Mouse (Mus musculus) megakaryocyte progenitor cell, adult 5-6 weeks (primary cell): ENCODE data around the gene Sidt2. TPM values are rescaled to one million over a fixed set of nuclear protein-coding genes. Genes with fewer than 3 reads are reported as not detected.

Experiments used
- ATAC-seq: replicated peaks from 2 replicates; pipeline ENCODE4 v1.8.0; 2016; ENCODE audit warnings: mild to moderate bottlenecking, moderate TSS enrichment, inconsistent platforms; ENCODE audit not compliant: poor library complexity
- total RNA-seq, 2 experiments: library from RNA; stranded (forward) in 1 of 2; stranded (reverse) in 1 of 2; fragments of 157-497, 149-512 nt in 1 of 2; fragments of 200-1000 nt in 1 of 2; gene quantifications; 2 replicates each; pipeline versions ENCODE4 v1.2.3 to v1.2.4; 2015 to 2017

Gene Sidt2
- total RNA-seq, 2 experiments from 2014 or later, result 21.9 to 32.7 TPM

DNA sequence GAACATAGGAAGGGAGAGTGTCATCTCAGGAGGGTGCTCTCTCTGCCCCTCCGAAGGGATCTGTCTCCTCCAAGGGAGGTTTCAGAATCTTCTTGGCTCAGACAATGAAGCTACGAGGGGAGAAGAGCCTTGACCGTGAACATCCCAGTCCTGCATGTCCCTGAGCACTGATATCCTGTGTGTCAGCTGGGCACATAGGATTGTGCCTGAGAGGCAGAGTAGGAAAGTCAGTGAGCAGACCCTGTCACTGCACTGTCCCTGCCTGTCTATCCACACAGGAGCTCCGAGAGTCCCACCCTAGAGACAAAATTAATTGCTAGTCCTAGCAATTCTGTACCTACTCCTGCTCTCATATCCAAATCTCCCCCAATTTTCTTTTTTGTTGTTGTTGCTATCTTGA lies 3.0 kb downstream of the Sidt2 start:
- ATAC-seq, result no peak

DNA sequence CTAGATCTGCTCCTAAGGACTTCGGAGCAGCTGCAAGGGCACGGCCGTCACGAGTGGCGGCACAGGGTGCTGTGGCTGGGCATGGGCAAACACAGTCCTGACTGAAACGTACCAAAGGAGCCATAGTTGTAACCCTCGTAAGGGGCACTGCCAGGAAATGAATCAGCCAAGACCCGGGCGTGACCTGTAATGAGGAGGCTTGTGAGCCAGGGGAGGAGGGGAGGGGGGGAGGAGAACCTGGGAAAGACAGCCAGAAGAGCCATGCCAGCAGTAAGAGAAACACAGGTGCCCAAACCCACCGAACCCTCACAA lies 8.2 kb downstream of the Sidt2 start:
- ATAC-seq, result no peak

DNA sequence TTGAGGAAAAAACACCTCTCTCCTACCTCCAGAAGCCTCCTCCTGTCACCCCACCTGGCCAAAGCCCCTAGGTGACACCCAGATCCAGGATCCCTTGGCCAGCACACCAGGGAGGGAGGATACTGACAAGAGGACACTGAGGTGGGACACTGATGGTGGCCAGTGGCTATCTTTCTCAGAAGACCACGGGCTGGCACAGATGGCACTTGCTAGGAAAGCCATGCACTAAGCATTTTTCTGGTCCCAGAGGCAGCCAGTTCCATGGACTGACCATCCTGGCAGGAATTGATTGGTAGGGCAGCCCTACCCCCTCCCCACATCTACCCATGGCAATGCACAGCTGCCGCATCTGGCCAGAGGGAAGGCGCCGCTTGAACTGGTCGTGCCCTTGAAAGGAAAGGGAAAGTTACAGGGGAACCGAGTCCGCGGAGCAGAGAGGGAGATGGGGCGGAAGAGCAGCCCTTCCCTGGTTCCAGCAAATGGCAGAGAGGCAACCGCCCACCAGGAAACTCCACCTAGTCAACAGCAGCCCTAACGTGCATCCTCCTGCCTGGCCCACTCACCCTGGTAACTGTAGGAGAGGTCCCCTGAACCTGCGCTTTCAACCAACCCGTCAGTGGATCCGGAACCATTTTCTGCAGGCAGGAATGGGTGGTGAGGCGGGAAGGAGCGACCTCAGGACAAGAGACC lies 8.7 kb downstream of the Sidt2 start:
- ATAC-seq, result no peak

DNA sequence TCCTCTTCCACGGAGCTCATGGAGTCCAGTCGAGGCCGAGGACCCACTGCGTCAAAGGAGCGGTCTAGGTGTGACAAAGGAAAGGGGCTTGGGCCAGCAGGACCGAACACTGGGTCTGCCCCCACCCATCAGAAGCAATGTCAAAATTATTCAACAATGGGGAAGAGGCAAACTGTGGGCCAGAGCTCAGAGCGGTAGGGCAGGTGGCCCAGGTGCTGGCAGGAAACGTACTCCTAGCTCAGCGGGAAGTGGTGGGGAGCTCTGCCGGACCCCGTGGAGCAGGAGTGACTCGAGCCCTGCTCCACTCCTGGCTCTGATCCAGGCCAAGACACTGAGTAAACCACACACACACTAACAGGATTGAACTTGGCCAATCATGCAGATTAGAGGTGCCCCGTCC lies 9.3 kb downstream of the Sidt2 start:
- 0 out of 2 replicates have a peak, but pooled peaks have one; percentile 9 for ATAC-seq

DNA sequence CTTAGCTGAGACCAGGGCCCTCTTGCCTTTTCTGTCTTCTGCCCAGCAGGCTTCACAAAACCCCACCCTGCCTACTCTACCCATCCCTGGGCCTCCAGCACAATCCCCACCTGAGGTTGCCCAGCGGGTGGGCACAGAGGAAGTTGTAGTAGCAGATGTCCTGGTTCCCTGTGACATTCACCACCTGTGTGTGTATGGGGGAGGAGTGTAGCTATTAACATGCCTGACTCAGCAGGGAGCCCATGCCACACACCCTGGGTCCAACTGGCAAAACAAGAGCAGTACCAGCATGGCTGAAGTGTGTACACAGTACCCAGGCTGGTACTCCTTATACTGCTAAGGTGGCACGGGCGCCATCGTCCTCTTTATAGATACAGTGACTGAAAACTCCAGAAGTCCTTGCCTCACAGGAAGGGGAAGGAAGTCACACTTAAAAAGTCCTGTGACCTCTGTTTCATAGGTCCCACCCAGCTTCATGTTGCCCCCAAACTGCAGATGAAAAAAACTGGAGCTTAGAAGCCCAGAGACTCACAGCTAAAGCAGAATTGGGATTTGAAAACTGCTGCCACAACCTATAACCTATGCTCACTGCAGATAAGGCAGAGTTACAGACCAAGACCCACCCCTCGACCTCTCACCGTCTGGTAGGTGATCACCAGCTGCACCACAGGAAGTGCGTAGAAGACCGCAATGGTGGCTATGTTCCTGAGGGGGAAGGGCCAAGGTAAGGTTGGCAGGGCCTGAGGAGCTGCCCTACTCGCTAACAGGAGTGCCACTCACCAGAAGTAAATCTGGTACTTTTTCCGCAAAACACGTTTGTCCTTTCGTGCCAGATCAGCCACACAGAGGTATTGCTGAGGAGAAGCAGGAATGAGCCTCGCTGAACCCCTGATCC lies 10.3 kb downstream of the Sidt2 start:
- peak; percentile 80 for ATAC-seq

DNA sequence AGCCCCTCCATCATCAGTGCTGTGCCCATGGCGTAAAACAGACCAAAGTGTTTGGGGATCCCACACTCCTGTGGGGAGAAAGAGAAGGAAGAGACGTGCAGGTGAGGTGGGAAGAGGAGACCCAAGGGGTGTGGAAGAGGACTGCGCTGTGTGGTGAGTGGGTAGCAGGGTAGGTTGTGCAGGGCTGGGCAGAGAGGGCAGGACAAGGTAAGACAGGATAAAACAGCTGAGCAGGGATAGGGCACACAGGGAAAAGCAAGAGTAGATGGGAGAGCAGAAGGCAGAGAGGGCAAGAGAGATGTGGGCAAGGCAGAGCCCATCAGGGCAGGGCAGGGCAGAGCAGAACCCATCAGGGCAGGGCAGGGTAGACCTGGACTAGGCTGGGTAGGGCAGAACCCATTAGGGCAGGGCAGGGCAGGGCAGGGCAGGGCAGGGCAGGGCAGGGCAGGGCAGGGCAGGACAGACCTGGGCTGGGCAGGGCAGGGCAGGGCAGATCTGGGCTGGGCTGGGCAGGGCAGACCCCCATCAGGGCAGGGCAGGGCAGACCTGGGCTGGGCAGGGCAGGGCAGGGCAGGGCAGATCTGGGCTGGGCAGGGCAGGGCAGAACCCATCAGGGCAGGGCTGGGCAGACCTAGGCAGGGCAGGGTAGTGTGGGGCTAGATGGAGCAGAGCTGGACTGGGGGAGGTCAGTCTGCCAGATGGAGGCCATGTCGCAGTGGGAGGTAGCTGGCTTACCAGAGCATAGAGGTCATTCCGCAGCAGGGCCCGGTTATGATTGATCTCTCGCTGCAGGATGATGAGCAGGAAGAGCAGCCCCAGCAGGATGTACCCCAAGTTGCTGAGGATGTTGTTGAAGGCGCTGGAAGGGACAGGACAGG lies 11.2 kb downstream of the Sidt2 start:
- no peak for ATAC-seq

DNA sequence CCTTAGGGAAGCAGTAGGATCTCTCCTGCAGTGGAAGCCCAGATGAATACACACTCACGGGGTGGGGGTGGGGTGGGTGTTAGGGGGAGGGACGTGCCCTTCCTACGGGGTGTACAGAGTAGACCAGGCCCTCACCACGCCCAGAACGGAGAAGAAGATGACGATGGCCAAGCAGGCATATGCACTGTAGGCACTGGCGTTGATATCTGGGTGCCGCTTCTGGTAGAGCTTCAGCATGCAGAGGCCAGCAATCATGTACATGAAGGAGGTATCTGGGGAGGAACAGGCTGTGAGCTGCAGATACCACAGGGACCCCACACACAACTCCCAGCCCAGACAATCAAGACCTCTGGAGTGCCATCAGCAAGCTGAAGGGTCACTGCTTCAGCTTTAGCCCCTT lies 12.1 kb downstream of the Sidt2 start:
- peak; percentile 14; the same call in 1 of the 2 replicates for ATAC-seq

DNA sequence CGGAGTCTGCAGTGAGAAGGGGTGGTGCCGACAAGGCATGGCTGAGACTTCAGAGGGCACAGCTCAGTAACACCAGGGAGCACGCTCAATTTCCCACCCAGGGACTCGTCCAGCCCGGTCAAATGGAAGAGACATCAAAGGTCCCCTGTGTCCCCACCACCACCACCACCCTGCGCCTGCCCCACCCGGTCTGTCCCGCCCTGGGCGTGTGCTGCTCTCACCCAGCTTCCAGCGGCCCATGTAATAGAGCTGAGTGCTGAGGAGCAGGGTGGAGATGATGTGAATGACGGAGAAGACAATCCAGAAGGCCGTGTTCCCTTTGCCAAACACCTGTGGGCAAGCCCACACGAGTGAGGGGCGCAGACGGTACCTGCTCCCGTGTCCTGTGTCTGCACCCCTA lies 12.6 kb downstream of the Sidt2 start:
- no peak for ATAC-seq

DNA sequence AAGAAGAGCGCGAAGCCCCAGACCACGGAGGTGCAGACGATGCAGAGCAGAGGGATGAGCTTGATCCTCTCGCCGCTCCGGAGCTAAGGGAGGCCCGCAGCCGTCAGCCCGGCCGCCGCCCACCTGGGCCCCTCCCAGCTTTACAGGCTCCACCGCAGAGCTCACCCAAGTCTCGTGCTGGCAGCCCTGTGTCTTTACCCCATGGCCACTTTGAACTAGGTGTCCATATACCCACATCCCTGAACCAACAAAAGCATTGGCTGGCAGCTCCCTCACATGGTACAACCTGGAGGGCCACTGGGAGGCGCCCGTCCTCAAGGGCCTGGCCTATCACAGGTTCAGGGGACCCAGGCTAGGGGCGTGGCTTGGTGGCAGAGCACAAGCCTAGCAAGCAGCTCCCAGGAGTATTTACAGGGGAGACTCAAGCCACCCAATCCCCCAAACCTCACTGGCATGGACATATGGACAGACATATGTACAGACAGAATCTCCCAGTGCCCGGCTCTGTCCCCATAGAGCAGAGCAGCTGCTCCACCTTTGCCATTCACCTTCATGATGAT lies 13.6 kb downstream of the Sidt2 start:
- ATAC-seq, result peak; percentile 36

DNA sequence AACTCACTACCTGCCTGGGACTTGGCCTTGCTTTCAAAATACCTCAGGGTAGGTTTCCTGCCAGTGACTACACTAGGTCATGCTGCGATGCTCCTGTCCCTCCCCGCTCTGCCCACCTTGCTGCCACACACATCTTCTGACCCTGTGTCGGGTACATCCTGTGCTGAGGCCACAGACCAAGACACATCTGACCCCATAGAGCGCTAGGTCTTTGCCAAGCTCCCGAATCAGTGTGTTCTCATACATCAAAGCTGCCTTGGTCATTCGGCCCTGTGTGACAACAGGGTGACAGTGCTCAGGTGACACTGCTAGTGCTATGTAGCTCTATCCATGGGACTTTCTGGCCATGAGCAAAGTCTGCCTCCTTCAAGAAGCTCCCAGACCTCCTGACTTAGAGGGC lies 15.3 kb downstream of the Sidt2 start:
- no peak for ATAC-seq

DNA sequence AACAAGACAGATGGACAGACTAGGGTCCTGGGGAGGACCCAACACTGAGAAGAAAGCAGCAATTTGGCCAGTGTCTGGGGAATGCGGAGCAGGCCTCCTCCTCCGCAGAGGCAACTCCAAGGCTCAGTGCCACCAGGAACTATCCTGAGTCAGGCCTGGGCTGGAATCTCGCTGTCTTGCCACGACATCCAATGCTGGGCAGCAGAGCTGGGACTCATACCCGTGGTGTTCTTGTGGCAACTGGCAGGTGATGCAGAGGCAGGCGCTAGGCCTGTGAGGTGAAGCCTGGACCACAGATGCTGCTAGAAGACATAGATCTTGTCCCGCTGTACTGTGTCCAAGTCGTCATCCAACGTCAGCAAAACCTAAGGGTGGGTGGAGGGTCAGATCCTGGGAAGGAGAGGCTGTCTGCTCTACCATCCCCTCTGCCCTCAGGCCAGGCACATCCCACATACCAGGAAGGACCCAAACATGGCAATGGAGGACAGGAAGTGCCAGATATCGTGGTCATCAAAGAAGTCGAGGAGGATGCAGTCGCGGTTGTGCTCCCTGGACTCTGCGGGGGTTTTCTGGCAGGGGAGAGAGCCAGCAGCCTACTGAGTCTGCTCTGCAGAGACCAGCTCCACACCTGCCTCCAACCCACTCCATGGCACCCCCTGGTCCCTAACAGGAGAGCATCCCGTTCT lies 16.0 kb downstream of the Sidt2 start:
- no peak for ATAC-seq

DNA sequence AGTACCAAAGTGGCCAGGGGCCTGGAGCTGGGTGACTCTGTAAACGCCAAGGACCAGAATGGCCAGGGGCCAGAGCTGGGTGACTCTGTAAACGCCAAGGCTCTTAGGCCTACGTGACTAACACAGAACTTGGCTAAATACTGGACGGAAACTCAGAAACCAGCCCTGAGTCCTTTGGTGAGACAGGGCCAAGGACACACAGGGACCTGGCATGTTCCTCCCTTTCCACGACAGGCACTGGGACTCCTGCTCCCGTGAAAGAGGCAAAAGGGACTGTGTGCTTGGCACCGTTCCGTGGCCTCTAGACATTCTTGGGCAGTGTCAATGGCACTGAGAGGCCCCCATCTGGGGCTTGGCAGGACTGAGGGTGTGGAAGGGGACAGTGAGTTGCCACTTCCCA lies 17.0 kb downstream of the Sidt2 start:
- ATAC-seq, result no peak

DNA sequence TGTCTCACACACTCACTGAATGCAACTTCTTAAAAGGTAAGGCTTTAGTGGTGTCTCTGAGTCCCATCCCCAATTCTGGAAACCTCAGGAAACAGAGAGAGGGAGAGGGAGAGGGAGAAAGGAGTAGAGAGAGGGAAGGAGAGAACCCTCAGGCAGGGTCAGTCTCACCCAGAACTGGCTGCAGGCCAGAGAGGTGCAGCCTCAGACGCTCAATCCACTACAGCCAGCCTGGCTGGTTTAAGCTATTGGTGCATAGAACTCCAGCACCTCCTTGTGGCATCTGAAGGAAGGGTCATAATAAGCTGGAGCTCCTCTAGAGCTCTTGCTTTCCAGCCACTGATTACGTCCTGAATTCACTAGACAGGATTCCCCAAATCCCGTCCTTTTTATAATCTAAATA lies 18.2 kb downstream of the Sidt2 start:
- peak; percentile 86 for ATAC-seq

DNA sequence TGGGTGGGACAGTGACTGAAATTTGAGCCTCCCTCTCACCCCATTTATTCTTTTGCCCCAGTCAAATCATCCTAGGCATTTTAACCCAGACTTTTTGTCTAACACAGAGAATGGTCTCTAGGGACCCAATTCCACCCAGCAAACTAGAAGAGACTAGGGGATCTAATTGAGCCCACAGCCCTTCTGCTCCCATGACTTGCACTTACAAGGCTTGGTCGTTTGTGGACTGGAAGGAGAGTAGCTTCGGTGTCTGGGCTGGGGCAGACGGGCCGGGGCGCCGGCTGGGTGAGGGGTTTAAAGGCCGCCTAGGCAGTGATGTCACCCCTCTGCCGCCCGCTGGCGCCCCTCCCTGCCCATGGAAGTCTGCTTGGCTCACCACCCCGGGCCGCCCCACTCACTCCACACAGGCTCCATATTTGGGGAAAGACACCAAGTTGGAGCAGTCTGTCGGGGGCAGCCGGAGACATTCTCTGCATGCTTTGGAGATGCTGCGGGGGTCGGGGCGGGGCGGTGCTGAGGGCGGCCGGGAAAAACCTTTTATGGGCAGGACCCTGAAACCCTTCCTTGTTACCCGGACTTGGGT lies 19.3 kb downstream of the Sidt2 start, which contains the start of gene Tagln:
Gene Tagln (minus strand): TSS at position 431 of the 583 bp plus-strand sequence.
- ATAC-seq, result no peak

DNA sequence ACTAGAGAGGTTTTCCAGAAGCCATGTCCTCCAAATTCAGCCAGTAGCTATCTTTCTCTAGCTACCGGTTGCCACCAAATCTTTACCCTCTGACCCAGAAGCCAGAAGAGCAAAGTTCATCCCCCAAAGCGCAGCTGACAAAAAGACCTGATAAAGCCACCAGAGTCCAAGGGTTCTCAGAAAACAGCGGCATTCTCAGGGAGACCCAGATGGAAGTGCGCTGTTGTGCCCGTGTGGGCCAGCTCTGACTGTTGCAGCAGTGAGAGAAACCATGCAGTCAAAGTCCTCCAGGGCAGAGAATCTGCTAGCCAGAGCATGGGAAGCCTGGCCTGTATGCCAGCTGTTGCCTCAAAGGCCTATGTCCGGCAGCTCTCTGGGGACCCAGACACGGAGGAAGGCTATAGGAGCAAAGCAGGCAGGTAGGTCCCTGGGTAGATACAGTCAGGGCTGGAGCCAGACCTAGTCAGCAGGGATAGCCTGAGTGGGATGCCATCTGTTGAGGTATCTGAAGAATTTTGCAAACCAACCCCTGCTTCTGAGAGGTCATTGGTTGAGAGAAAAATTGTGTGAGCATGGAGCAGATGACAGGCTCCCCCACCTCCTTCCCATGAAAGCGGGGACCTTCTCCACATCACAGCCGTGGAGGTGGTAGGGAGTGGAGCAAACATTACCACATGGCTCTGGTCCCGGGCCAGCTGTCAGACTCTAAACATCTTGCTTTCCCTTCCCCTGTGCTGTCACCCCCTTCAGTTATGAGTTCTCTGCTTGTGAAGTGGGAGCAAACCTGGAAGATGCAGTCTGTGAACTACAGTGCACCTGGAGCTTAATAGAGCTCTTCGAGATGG lies 22.3 kb downstream of the Sidt2 start:
- no peak for ATAC-seq

DNA sequence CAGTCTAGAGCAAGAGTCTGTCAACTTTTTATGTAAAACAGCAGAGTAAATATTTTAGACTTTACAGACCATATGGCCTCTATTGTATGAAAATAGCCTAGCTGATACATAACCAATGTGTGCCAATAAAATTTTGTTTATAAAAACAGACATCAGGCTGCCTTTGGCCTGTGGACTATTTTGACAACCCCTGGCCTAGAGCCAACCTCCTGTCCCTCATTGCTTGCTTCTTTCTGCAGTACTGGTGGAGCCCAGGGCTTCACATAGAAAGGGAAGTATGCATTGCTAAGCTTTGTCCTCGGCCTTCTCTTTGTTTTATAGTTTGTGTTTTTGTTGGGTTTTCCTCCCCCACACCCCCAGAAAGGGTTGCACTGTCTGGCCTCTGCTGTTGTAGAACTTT lies 23.1 kb downstream of the Sidt2 start:
- ATAC-seq, result no peak

DNA sequence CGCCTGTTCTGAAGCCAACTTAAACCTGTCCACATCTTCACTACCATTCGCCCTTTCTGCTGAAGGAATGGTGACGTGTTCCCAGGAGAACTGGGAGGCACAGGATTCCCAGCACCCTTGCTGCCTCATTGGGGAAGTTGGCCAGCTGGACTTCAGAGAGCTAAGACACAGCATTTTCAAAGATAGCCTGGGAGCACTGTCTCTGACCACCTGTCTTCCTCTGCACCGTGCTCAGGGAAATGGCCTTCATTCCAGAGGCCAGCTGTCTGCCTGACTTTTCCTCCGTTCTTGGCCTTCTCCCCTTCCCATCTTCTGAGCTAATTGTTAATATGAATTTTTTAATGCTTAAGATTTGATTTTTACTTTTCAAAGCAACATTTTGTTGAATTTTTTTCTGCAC lies 25.8 kb downstream of the Sidt2 start:
- no peak for ATAC-seq

DNA sequence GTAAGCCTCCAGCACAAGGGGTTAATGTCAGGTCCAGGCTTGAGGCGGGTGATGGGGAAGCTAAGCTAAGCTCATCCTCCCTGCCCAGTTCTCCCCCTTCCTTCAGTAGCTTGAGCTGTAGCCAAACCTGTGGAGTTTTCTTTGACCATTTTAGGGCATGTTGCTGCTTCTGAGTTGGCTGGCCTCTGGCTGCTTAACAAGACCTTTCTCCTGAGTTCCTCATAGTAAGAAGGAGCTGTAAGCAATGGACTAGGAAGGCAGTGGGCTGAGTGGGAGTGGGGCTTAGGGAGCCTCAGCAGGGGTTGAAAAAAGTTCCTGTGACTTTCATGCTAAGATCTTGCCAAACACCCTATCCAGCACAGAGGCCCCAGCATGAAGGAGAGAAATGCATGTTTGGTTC lies 35.2 kb downstream of the Sidt2 start:
- no peak for ATAC-seq
